Mouse (Mus musculus): Measurements from ENCODE around the gene March4. TPM values are rescaled to one million over a fixed set of nuclear protein-coding genes. Genes with fewer than 3 reads are reported as not detected.

March4 gene
- polyA plus RNA-seq, 1 experiment = not detected

- H3K27me3 ChIP-seq (ENCODE audit: control insufficient read depth) = no peaks in the 10 kb centered on the region; the same call in 1 of the 2 replicates
- no peak overlapping the region for H3K4me3 ChIP-seq (replicated peaks)
- no peaks in the 10 kb centered on the region for H3K4me1 ChIP-seq (ENCODE audit: control insufficient read depth)
- no peaks in the 10 kb centered on the region for H3K36me3 ChIP-seq (ENCODE audit: control insufficient read depth)
- TF ChIP-seq TAL1 (IDR thresholded peaks at IDR 0.05; ENCODE audit: low read length) (no peak), GATA1 (IDR thresholded peaks at IDR 0.05; ENCODE audit: low read length) (no peak)
- H3K9me3 ChIP-seq (ENCODE audit: control insufficient read depth, low read length) = peaks cover 5% of the 10 kb centered on the region
These were observed 71.7 kb downstream of the March4 start for GRCm38 (mm10) chr1:72464926-72465583.

GRCm38 (mm10) chr1:72462516-72462915 lies 74.2 kb downstream of the March4 start:
- TF ChIP-seq GATA1 (IDR thresholded peaks at IDR 0.05; ENCODE audit: low read length) (no peak), TAL1 (IDR thresholded peaks at IDR 0.05; ENCODE audit: low read length) (no peak)

GRCm38 (mm10) chr1:72457652-72458051 lies 79.1 kb downstream of the March4 start:
- TF ChIP-seq GATA1 (IDR thresholded peaks at IDR 0.05; ENCODE audit: low read length) = no peak
- no peak for TF ChIP-seq TAL1 (IDR thresholded peaks at IDR 0.05; ENCODE audit: low read length)
- Histone ChIP-seq H3K4me3 (replicated peaks) (no peak overlapping the region), H3K9me3 (ENCODE audit: control insufficient read depth, low read length) (no peaks in the 10 kb centered on the region), H3K36me3 (ENCODE audit: control insufficient read depth) (no peaks in the 10 kb centered on the region), H3K4me1 (ENCODE audit: control insufficient read depth) (no peaks in the 10 kb centered on the region), H3K27me3 (ENCODE audit: control insufficient read depth) (no peaks in the 10 kb centered on the region)

More at GRCm38 (mm10) chr1:72462516-72462915, 74.2 kb downstream of the March4 start:
- H3K36me3 ChIP-seq (ENCODE audit: control insufficient read depth) = no peaks in the 10 kb centered on the region
- no peak overlapping the region for H3K4me3 ChIP-seq (replicated peaks)
- no peaks in the 10 kb centered on the region for H3K9me3 ChIP-seq (ENCODE audit: control insufficient read depth, low read length)
- H3K27me3 ChIP-seq (ENCODE audit: control insufficient read depth) = no peaks in the 10 kb centered on the region
- H3K4me1 ChIP-seq (ENCODE audit: control insufficient read depth) = no peaks in the 10 kb centered on the region

- H3K9me3 ChIP-seq (ENCODE audit: control insufficient read depth, low read length) = no peaks in the 10 kb centered on the region
- H3K36me3 ChIP-seq (ENCODE audit: control insufficient read depth) = no peaks in the 10 kb centered on the region
- no peak for TF ChIP-seq TAL1 (IDR thresholded peaks at IDR 0.05; ENCODE audit: low read length)
- no peak for TF ChIP-seq GATA1 (IDR thresholded peaks at IDR 0.05; ENCODE audit: low read length)
- no peaks in the 10 kb centered on the region for H3K27me3 ChIP-seq (ENCODE audit: control insufficient read depth)
- H3K4me1 ChIP-seq (ENCODE audit: control insufficient read depth) = no peaks in the 10 kb centered on the region
- no peak overlapping the region for H3K4me3 ChIP-seq (replicated peaks)
These were observed 80.8 kb downstream of the March4 start for GRCm38 (mm10) chr1:72455923-72456322.

- Histone ChIP-seq H3K4me1 (ENCODE audit: control insufficient read depth) (no peaks in the 10 kb centered on the region), H3K36me3 (ENCODE audit: control insufficient read depth) (no peaks in the 10 kb centered on the region), H3K9me3 (ENCODE audit: control insufficient read depth, low read length) (no peaks in the 10 kb centered on the region), H3K27me3 (ENCODE audit: control insufficient read depth) (no peaks in the 10 kb centered on the region), H3K4me3 (replicated peaks) (no peak overlapping the region)
- TF ChIP-seq GATA1 (IDR thresholded peaks at IDR 0.05; ENCODE audit: low read length) = no peak
- TF ChIP-seq TAL1 (IDR thresholded peaks at IDR 0.05; ENCODE audit: low read length) = no peak
These were observed 82.0 kb downstream of the March4 start for GRCm38 (mm10) chr1:72454733-72455201.

GRCm38 (mm10) chr1:72452839-72453238 lies 83.9 kb downstream of the March4 start:
- Histone ChIP-seq H3K9me3 (ENCODE audit: control insufficient read depth, low read length) (no peaks in the 10 kb centered on the region), H3K27me3 (ENCODE audit: control insufficient read depth) (no peaks in the 10 kb centered on the region), H3K4me1 (ENCODE audit: control insufficient read depth) (no peaks in the 10 kb centered on the region), H3K4me3 (replicated peaks) (no peak overlapping the region), H3K36me3 (ENCODE audit: control insufficient read depth) (no peaks in the 10 kb centered on the region)
- TF ChIP-seq GATA1 (IDR thresholded peaks at IDR 0.05; ENCODE audit: low read length) (no peak), TAL1 (IDR thresholded peaks at IDR 0.05; ENCODE audit: low read length) (no peak)

GRCm38 (mm10) chr1:72450790-72451189 lies 85.9 kb downstream of the March4 start:
- H3K4me1 ChIP-seq (ENCODE audit: control insufficient read depth) = no peaks in the 10 kb centered on the region
- no peak for TF ChIP-seq TAL1 (IDR thresholded peaks at IDR 0.05; ENCODE audit: low read length)
- TF ChIP-seq GATA1 (IDR thresholded peaks at IDR 0.05; ENCODE audit: low read length) = no peak
- no peaks in the 10 kb centered on the region for H3K27me3 ChIP-seq (ENCODE audit: control insufficient read depth)
- no peaks in the 10 kb centered on the region for H3K36me3 ChIP-seq (ENCODE audit: control insufficient read depth)
- H3K4me3 ChIP-seq (replicated peaks) = no peak overlapping the region
- no peaks in the 10 kb centered on the region for H3K9me3 ChIP-seq (ENCODE audit: control insufficient read depth, low read length)

- no peaks in the 10 kb centered on the region for H3K4me1 ChIP-seq (ENCODE audit: control insufficient read depth)
- no peaks in the 10 kb centered on the region for H3K36me3 ChIP-seq (ENCODE audit: control insufficient read depth)
- TF ChIP-seq GATA1 (IDR thresholded peaks at IDR 0.05; ENCODE audit: low read length) (no peak), TAL1 (IDR thresholded peaks at IDR 0.05; ENCODE audit: low read length) (no peak)
These were observed 87.0 kb downstream of the March4 start for GRCm38 (mm10) chr1:72449752-72450151.

GRCm38 (mm10) chr1:72442747-72443146 lies 94.0 kb downstream of the March4 start:
- Histone ChIP-seq H3K9me3 (ENCODE audit: control insufficient read depth, low read length) (no peaks in the 10 kb centered on the region), H3K27me3 (ENCODE audit: control insufficient read depth) (no peaks in the 10 kb centered on the region), H3K4me1 (ENCODE audit: control insufficient read depth) (no peaks in the 10 kb centered on the region), H3K4me3 (replicated peaks) (no peak overlapping the region), H3K36me3 (ENCODE audit: control insufficient read depth) (no peaks in the 10 kb centered on the region)
- TF ChIP-seq TAL1 (IDR thresholded peaks at IDR 0.05; ENCODE audit: low read length) (no peak), GATA1 (IDR thresholded peaks at IDR 0.05; ENCODE audit: low read length) (no peak)

More at GRCm38 (mm10) chr1:72449752-72450151, 87.0 kb downstream of the March4 start:
- no peaks in the 10 kb centered on the region for H3K27me3 ChIP-seq (ENCODE audit: control insufficient read depth)
- no peaks in the 10 kb centered on the region for H3K9me3 ChIP-seq (ENCODE audit: control insufficient read depth, low read length)
- no peak overlapping the region for H3K4me3 ChIP-seq (replicated peaks)
